Comparison of ENCODE assay signal across 27 mouse cellular contexts in the genomic region with DNA sequence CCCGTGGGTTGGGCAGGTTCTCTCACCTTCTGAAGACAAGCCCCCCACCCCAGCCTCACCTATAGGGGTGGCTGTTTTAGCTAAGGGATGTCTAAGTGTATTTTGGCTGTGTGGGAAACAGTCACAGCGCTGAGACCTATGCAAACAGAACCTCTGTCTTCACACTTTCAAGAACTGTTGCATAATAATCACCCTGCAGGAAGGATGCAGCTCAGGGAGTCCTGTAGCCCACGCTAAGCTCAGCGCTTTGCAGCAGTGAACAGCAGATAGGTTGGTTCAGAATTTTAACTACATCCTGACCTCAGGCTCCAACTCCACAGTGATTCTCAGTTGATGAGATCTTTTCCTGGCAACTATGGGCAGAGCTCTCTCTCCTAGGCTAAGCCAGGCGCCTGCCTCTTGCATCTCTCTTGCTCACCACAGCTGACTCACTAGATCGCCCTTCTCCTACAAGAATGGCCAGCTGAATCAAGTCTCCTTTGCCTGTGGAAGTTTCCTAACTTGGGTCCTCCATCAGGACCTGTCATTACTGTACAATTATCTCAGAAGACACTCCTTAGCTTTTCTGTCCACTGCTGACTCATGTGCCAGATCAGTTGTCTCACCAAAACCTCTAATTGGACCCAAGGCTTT. TPM values are rescaled to one million over a fixed set of nuclear protein-coding genes. Genes with fewer than 3 reads are reported as not detected.
A peak's percentile ranks its signal among the peaks of the same experiment; 100 is the strongest.
DNase-seq lines count a peak whose midpoint lies in the region; ATAC-seq and TF ChIP-seq lines count a peak whose summit lies in the region.
"Had no signal": no experiment of that assay in that cellular context is flagged by ENCODE, and none has a peak within 500 bp of the region (broad histone marks: within the 10 kb centered on the region; RNA-seq: fewer than 3 reads in every experiment).

No protein-coding gene starts in this region.

- no peaks in the 10 kb centered on the region for H3K27me3 ChIP-seq in kidney, embryonic 15.5 days
- H3K27me3 ChIP-seq in liver, postnatal 0 days (ENCODE audit: insufficient read depth, low read length), result no peaks in the 10 kb centered on the region
- H3K27me3 ChIP-seq: embryonic facial prominence, embryonic 13.5 days; hindbrain, embryonic 13.5 days; lung, embryonic 15.5 days; midbrain, embryonic 15.5 days; neural tube, embryonic 12.5 days; stomach, embryonic 15.5 days had no signal

- H3K9me3 ChIP-seq in kidney, embryonic 15.5 days (replicated peaks), result no peaks in the 10 kb centered on the region
- H3K9me3 ChIP-seq in liver, postnatal 0 days (ENCODE audit: low read length), result no peaks in the 10 kb centered on the region
- H3K9me3 ChIP-seq: embryonic facial prominence, embryonic 13.5 days; hindbrain, embryonic 13.5 days; lung, embryonic 15.5 days; midbrain, embryonic 15.5 days; neural tube, embryonic 12.5 days; stomach, embryonic 15.5 days had no signal

- no peaks in the 10 kb centered on the region for H3K36me3 ChIP-seq in kidney, embryonic 15.5 days
- no peaks in the 10 kb centered on the region for H3K36me3 ChIP-seq in liver, postnatal 0 days (replicated peaks; ENCODE audit: insufficient read depth, low read length)
- H3K36me3 ChIP-seq: embryonic facial prominence, embryonic 13.5 days; hindbrain, embryonic 13.5 days; lung, embryonic 15.5 days; midbrain, embryonic 15.5 days; neural tube, embryonic 12.5 days; stomach, embryonic 15.5 days had no signal

- TF ChIP-seq EP300 in liver, postnatal 0 days (IDR thresholded peaks at IDR 0.05; ENCODE audit: low read depth), result no peak

- WGBS in kidney, embryonic 15.5 days, result 58% methylated on average over 6 of the region's 6 CpGs
- WGBS in liver, postnatal 0 days (ENCODE audit: insufficient replicate concordance), result 37% methylated on average over 6 of the region's 6 CpGs

- H3K4me2 ChIP-seq in kidney, embryonic 15.5 days, result no peak overlapping the region
- no peak overlapping the region for H3K4me2 ChIP-seq in liver, postnatal 0 days (ENCODE audit: low read depth, low read length)
- H3K4me2 ChIP-seq: embryonic facial prominence, embryonic 13.5 days; hindbrain, embryonic 13.5 days; liver, embryonic 11.5 days; lung, embryonic 15.5 days; midbrain, embryonic 15.5 days; neural tube, embryonic 12.5 days; stomach, embryonic 15.5 days had no signal

- H3K9ac ChIP-seq in kidney, embryonic 15.5 days, result no peak overlapping the region
- no peak overlapping the region for H3K9ac ChIP-seq in liver, postnatal 0 days (replicated peaks)
- H3K9ac ChIP-seq: embryonic facial prominence, embryonic 13.5 days; hindbrain, embryonic 13.5 days; lung, embryonic 15.5 days; midbrain, embryonic 15.5 days; neural tube, embryonic 12.5 days; stomach, embryonic 15.5 days had no signal

- DNase-seq in adrenal gland, postnatal 10 days, result peak; percentile 5
- DNase-seq in adrenal gland, adult 8-10 months, result no peak
- DNase-seq in 3134 (ENCODE audit: extremely low read depth, insufficient read length, low spot score) (peak; percentile 31), adipocyte (ENCODE audit: low spot score) (peak; percentile 8)
- DNase-seq in left cerebral cortex, adult 9 months (ENCODE audit: low spot score in 2 of 2), result peak; percentile 35 to 40
- no peak for DNase-seq in lung, postnatal 25 days (ENCODE audit: low spot score)
- no peak for DNase-seq in liver, postnatal 0 days
- DNase-seq: B cell, adult 2 months; cerebellum, adult 11-12 months; heart, adult 2 months; kidney, postnatal 4 days; layer of hippocampus, postnatal 36 days; spleen, adult 18-20 months had no signal

- no peak for ATAC-seq in kidney, embryonic 15.5 days (replicated peaks; ENCODE audit: low FRiP score)
- ATAC-seq in liver, postnatal 0 days, result no peak
- ATAC-seq: intestine, embryonic 16.5 days; midbrain, embryonic 15.5 days had no signal

- no peak overlapping the region for H3K27ac ChIP-seq in kidney, embryonic 15.5 days
- H3K27ac ChIP-seq in liver, postnatal 0 days (ENCODE audit: low read depth), result no peak overlapping the region
- H3K27ac ChIP-seq: embryonic facial prominence, embryonic 13.5 days; heart, adult 2 months; hindbrain, embryonic 13.5 days; lung, embryonic 15.5 days; midbrain, embryonic 15.5 days; neural tube, embryonic 12.5 days; stomach, embryonic 15.5 days had no signal

- TF ChIP-seq CTCF in liver, postnatal 0 days (IDR thresholded peaks at IDR 0.05; ENCODE audit: low read depth), result no peak

- H3K4me1 ChIP-seq in kidney, embryonic 15.5 days, result no peaks in the 10 kb centered on the region
- H3K4me1 ChIP-seq in liver, postnatal 0 days (ENCODE audit: insufficient read depth), result no peaks in the 10 kb centered on the region
- H3K4me1 ChIP-seq: embryonic facial prominence, embryonic 13.5 days; hindbrain, embryonic 13.5 days; lung, embryonic 15.5 days; midbrain, embryonic 15.5 days; neural tube, embryonic 12.5 days; stomach, embryonic 15.5 days had no signal

- H3K4me3 ChIP-seq in kidney, embryonic 15.5 days (replicated peaks), result no peak overlapping the region
- no peak overlapping the region for H3K4me3 ChIP-seq in liver, postnatal 0 days (ENCODE audit: low read depth, low read length)
- H3K4me3 ChIP-seq: embryonic facial prominence, embryonic 13.5 days; heart, adult 2 months; hindbrain, embryonic 13.5 days; lung, embryonic 15.5 days; midbrain, embryonic 15.5 days; neural tube, embryonic 12.5 days; stomach, embryonic 15.5 days had no signal

RNA-seq across cellular contexts. Expression of gene Defb43, which starts 9.1 kb away (rescaled TPM):
- total RNA-seq in adrenal gland, postnatal 10 days (2021), result not detected
- total RNA-seq in adrenal gland, adult 8-10 months (2022), result not detected
- polyA plus RNA-seq in kidney, embryonic 15.5 days (2015; fragmentation: Nextera tagmentation; extraction: Ambion mirVana), result not detected in 2 replicates
- polyA plus RNA-seq in liver, postnatal 0 days (2015; fragmentation: Nextera tagmentation; extraction: Ambion mirVana), result not detected in 2 replicates
- total RNA-seq: gastrocnemius, adult 18-20 months; heart, adult 2 months; layer of hippocampus, postnatal 36 days; megakaryocyte progenitor cell, adult 5-6 weeks had no signal
- polyA plus RNA-seq: cortical plate, adult 2 months; embryonic facial prominence, embryonic 13.5 days; forebrain, embryonic 11.5 days; heart, adult 2 months; heart, postnatal 0 days; hindbrain, embryonic 13.5 days; intestine, embryonic 16.5 days; liver, embryonic 11.5 days; lung, embryonic 15.5 days; midbrain, embryonic 15.5 days; neural tube, embryonic 12.5 days; stomach, embryonic 15.5 days had no signal

RNA-seq across cellular contexts. Expression of gene Defb47, which starts 22.8 kb away (rescaled TPM):
- total RNA-seq in adrenal gland, postnatal 10 days (2021), result not detected
- not detected for total RNA-seq in adrenal gland, adult 8-10 months (2022)
- not detected in 2 replicates for polyA plus RNA-seq in kidney, embryonic 15.5 days (2015; fragmentation: Nextera tagmentation; extraction: Ambion mirVana)
- polyA plus RNA-seq in liver, postnatal 0 days (2015; fragmentation: Nextera tagmentation; extraction: Ambion mirVana), result not detected in 2 replicates
- total RNA-seq: gastrocnemius, adult 18-20 months; heart, adult 2 months; layer of hippocampus, postnatal 36 days; megakaryocyte progenitor cell, adult 5-6 weeks had no signal
- polyA plus RNA-seq: cortical plate, adult 2 months; embryonic facial prominence, embryonic 13.5 days; forebrain, embryonic 11.5 days; heart, adult 2 months; heart, postnatal 0 days; hindbrain, embryonic 13.5 days; intestine, embryonic 16.5 days; liver, embryonic 11.5 days; lung, embryonic 15.5 days; midbrain, embryonic 15.5 days; neural tube, embryonic 12.5 days; stomach, embryonic 15.5 days had no signal

RNA-seq across cellular contexts. Expression of gene Defb42, which starts 26.2 kb away (rescaled TPM):
- total RNA-seq in adrenal gland, postnatal 10 days (2021), result 1 to 10 TPM; 1.9 to 3.9 TPM
- total RNA-seq in adrenal gland, adult 8-10 months (2022), result under 1 TPM in 2 of 4 experiments, not detected in 2; 0.56 to 0.62 TPM
- polyA plus RNA-seq in kidney, embryonic 15.5 days (2015; fragmentation: Nextera tagmentation; extraction: Ambion mirVana), result 1.6 TPM in 2 replicates
- polyA plus RNA-seq in liver, postnatal 0 days (2015; fragmentation: Nextera tagmentation; extraction: Ambion mirVana), result not detected in 2 replicates
- total RNA-seq: gastrocnemius, adult 18-20 months; layer of hippocampus, postnatal 36 days; megakaryocyte progenitor cell, adult 5-6 weeks had no signal
- polyA plus RNA-seq: embryonic facial prominence, embryonic 13.5 days; forebrain, embryonic 11.5 days; midbrain, embryonic 15.5 days; neural tube, embryonic 12.5 days; stomach, embryonic 15.5 days had no signal

RNA-seq across cellular contexts. Expression of gene Defb30, which starts 29.1 kb away (rescaled TPM):
- not detected for total RNA-seq in adrenal gland, postnatal 10 days (2021)
- not detected for total RNA-seq in adrenal gland, adult 8-10 months (2022)
- polyA plus RNA-seq in kidney, embryonic 15.5 days (2015; fragmentation: Nextera tagmentation; extraction: Ambion mirVana), result not detected in 2 replicates
- polyA plus RNA-seq in liver, postnatal 0 days (2015; fragmentation: Nextera tagmentation; extraction: Ambion mirVana), result not detected in 2 replicates
- total RNA-seq: gastrocnemius, adult 18-20 months; heart, adult 2 months; layer of hippocampus, postnatal 36 days; megakaryocyte progenitor cell, adult 5-6 weeks had no signal
- polyA plus RNA-seq: embryonic facial prominence, embryonic 13.5 days; forebrain, embryonic 11.5 days; heart, adult 2 months; heart, postnatal 0 days; hindbrain, embryonic 13.5 days; intestine, embryonic 16.5 days; liver, embryonic 11.5 days; lung, embryonic 15.5 days; midbrain, embryonic 15.5 days; neural tube, embryonic 12.5 days; stomach, embryonic 15.5 days had no signal

RNA-seq across cellular contexts. Expression of gene Defb48, which starts 36.3 kb away (rescaled TPM):
- total RNA-seq in adrenal gland, postnatal 10 days (2021), result not detected
- not detected for total RNA-seq in adrenal gland, adult 8-10 months (2022)
- polyA plus RNA-seq in kidney, embryonic 15.5 days (2015; fragmentation: Nextera tagmentation; extraction: Ambion mirVana), result not detected in 2 replicates
- polyA plus RNA-seq in liver, postnatal 0 days (2015; fragmentation: Nextera tagmentation; extraction: Ambion mirVana), result not detected in 2 replicates
- total RNA-seq: gastrocnemius, adult 18-20 months; heart, adult 2 months; layer of hippocampus, postnatal 36 days; megakaryocyte progenitor cell, adult 5-6 weeks had no signal
- polyA plus RNA-seq: cortical plate, adult 2 months; embryonic facial prominence, embryonic 13.5 days; forebrain, embryonic 11.5 days; heart, adult 2 months; heart, postnatal 0 days; hindbrain, embryonic 13.5 days; intestine, embryonic 16.5 days; liver, embryonic 11.5 days; lung, embryonic 15.5 days; midbrain, embryonic 15.5 days; neural tube, embryonic 12.5 days; stomach, embryonic 15.5 days had no signal

Comparison
In these comparisons a context has a peak if more than half of its experiments do, and no peak if none do; other contexts are left out.
1. DNase-seq: peak in adrenal gland, postnatal 10 days (single experiment), 3134 (single experiment), adipocyte (single experiment) and left cerebral cortex, adult 9 months (2 of 2); none in adrenal gland, adult 8-10 months (single experiment), lung, postnatal 25 days (single experiment) and liver, postnatal 0 days (single experiment).